Mouse (Mus musculus): ENCODE measurements at regions not wholly inside any gene's neighbourhood (a gene's known extent, or its start where the extent isn't known, plus 50 kb on each side); places are given as distances from the start of the nearest gene placed in this dataset.

DNA sequence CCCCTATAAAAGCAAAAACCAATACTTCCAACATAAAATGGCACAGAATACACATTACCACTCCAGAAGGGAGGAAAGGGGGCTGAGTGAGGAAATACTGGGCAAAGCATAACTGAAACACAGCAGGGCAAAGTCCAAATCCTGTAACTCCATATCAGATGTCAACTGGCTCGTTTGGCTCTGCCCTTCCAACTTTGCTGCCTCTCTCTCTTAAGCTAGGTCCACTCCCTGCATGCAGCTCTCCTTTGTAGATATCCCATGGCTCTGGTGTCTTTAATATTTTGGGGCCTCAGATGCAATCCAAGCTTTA lies 319.9 kb downstream of the H2al1j start:
- no peak for DNase-seq (ENCODE audit: low read depth in 2 of 2, low spot score in 2 of 2)

GRCm38 (mm10) chrX:11653336-11653735 lies 325.7 kb downstream of the H2al1j start:
- no peak for DNase-seq (ENCODE audit: low read depth in 2 of 2, low spot score in 2 of 2)

- DNase-seq (ENCODE audit: low read depth in 2 of 2, low spot score in 2 of 2) = no peak
These were observed 327.4 kb downstream of the H2al1j start for GRCm38 (mm10) chrX:11654976-11655375.

GRCm38 (mm10) chrX:11655466-11655865 lies 327.8 kb downstream of the H2al1j start:
- no peak for DNase-seq (ENCODE audit: low read depth in 2 of 2, low spot score in 2 of 2)

DNA sequence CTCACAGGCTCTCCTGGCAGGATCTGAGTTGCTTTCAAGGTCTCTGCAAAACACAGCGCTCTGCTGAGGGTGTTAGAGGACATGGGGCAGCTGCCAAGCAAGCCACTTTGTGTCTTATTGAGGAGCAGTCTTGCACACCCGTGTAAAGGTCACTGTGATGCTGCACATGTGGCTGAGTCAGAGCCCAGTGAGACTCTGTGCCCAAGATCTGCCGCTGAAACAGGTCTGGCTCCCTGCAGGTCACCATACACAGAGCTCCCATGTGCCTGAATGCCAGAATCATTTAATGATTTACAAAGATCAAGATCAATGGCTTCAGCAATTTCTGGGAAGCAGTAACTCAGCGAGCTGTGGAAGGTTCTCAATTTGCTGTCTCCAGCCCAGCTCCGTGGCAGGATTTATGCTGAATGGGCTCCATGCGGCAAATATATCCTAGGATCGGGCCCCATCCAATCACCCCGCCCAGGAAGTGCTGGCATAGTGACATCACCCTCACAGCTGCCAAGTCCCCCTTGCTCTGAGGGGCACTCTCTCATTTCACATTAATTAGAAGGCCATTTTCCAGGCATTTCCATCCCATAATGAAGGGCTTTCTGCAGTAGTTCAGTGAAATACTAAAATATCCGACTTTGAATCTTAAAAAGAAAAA lies 330.1 kb downstream of the H2al1j start:
- no peak for DNase-seq (ENCODE audit: low read depth in 2 of 2, low spot score in 2 of 2)

DNA sequence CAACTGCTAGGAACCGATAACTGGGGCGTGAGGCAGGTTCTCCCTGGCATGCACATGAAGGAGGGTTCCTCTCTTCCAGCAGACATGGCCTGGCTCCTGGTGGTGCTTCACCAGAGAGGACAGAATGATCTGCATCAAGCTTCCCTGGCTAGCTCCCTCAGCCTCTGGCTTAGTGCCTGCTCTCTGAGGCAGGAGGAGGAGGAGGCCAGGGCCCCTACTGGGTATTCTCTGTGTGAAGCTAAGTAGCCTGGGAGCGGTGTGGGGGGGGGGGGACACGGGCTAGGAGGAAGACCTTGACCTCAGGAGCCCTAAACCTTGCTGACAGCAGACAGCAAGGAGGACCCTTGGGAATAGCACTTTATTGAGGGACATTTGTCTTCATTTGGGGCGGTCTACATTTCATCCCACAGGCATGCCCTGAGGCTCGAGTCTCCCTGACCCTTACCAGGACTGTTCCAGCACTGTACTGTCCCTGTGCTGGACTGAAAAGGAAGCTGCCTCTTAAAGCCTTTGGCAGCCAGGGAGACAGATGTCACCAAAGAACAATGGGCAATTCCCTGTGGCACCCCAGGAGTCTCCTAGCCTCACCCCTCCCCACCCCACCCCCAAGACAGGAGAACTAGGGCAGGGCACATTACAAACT lies 335.7 kb downstream of the H2al1j start:
- DNase-seq (ENCODE audit: low read depth in 2 of 2, low spot score in 2 of 2) = no peak

DNA sequence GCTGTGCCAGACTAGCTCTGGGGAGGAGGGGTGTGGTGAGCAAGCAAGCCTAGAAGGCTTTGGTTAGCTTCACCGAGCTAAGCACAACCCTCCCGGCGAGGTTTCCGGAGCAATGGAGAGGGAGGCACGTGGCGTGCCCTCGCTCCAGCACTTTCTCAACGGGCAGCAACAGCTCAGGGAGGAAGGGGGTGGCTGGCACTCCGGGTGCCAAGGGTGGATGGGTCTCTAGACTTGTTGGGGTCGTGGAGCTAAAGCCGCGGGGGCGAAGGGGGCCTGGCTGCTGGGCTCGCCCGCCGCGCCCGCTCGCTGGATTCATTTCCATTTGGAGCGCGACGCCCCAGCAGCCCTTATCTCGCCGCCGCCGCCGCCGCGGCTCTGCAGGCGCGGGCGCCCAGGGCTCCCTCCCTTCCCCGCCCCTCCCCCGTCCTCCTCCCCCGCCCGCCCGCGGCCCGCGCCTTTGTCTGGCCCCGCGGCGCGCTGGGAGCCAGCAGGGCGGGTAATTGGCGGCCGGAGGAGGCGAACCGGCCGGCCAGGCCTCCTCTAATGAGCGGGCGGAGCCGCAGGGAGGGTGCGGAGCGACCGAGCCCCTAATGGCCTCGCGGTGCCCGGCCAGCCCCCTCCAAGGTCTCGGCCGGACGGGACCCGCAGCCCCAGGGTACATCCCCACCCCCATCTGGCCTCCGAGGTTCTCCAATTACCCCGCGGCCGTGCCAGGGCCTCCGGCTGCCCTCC lies 336.9 kb downstream of the H2al1j start:
- peak; percentile 10 to 23 for DNase-seq (ENCODE audit: low read depth in 2 of 2, low spot score in 2 of 2)

GRCm38 (mm10) chrX:11665077-11665974 lies 337.7 kb downstream of the H2al1j start:
- DNase-seq (ENCODE audit: low read depth in 2 of 2, low spot score in 2 of 2) = no peak

DNA sequence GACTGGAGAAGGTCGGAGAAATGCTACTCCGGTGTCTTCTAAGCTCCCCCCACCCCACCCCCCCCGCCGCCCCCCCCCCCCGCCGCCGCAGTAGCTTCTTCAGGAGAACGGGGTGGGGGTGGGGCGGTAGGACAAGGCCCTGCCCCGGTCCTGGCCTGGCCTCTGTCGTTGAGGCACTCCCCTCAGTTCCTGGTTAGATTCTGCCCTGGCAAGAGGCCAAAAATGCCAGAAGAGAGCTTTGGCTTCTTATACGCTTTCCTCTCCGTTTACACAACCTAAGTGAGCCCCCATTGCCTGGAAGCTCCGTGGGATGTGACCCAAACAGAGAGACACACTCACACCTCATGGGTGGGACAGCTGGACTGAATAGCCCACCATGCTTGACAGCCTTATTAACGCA lies 338.9 kb downstream of the H2al1j start:
- DNase-seq (ENCODE audit: low read depth in 2 of 2, low spot score in 2 of 2) = no peak

DNA sequence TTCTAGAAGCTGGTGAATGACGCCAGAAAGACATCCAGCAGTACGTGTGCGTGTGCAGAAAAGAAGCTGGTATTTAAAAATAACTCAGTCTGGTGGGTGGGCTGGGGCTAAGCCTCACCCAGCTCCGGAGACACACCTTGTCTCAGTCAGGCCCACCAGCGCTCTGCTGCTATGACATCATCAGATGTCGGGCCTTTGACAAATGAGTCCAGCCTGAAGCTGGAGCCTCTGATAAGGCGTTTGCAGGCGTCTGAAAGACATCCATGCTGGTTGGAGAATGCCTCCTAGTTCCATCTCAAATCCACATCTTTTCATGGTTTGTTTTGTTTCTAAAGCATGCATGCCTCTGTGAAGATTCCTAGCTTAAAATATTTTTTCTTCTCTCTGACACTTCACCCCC lies 344.2 kb downstream of the H2al1j start:
- no peak for DNase-seq (ENCODE audit: low read depth in 2 of 2, low spot score in 2 of 2)

DNA sequence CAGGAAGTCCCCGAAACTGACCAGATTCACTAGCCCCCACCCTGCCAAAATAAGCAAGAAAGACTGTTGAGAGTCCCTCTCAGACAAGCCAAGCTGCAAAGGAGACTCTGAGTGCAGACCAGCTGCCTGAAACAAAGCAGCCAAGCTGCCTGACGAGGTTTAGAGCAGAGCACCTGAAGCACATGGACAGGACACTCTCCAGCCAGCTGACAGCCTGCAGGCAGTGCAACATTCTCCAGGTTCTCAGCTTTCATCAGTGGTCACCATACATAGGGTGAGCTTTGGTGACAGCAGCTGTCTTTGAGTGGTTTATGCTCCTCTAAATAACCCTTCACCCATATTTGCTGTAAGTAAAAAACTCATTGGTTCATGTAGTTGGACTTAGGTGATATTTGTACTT lies 350.5 kb downstream of the H2al1j start:
- no peak for DNase-seq (ENCODE audit: low read depth in 2 of 2, low spot score in 2 of 2)

- DNase-seq (ENCODE audit: low read depth in 2 of 2, low spot score in 2 of 2) = no peak
These were observed 353.7 kb downstream of the H2al1j start for GRCm38 (mm10) chrX:11681274-11681673.

DNA sequence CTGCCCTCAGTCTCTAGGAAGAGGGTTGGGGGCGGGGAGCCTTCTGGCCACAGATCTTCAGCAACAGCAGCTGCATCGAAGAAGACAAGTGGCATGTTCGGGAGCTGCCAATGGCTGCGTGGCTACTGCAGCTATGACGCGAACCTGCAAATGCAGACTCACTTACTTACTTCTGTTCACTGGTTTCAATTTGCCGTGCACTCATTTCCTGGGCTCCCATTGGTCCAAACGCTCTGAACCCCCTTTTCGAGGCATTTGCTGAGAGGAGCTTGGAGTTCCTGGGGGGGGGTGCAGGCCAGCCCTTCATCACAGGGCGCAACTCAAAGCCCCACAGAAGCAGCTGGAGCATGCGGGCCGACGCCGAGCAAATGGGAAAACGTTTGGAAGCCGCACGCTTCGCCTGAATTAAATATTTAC lies 362.4 kb downstream of the H2al1j start:
- DNase-seq (ENCODE audit: low read depth in 2 of 2, low spot score in 2 of 2) = no peak

DNA sequence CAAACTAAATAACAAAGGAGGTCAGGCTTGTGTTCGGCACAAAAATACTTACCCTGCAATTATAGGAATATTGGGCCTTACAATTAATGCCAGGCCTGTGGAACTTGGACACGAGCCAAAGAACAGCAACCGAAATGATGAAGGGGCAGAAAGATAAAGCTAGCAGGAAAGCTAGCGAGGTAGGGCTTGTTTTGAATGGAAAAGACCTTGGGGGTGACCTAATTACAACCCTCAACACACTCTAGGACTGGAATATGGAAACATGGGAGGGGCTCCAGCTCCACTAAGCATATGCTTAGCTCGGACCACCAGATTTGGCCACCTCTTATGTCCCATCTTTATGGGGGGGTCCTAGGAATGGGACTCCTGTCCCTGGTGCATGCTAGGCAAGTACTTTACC lies 362.8 kb downstream of the H2al1j start:
- DNase-seq (ENCODE audit: low read depth in 2 of 2, low spot score in 2 of 2) = no peak

DNA sequence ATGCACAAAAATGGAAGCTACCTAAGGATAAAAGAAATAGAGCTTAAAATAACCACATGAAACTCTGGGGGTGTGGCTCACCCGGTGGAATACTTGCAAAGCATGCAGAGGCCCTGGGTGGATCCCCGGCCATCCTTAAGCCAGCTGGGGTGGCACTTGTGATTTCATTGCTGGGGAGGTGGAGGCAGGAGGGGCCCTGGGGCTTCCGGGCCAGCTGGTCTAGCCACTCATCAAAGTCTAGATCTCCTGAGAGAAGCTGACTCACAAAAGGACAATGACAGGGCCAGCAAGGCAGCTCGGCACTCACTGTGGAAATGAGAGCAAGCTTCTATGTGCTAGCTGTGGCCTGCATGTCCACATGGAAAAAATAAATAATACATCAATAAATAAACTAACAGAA lies 363.4 kb downstream of the H2al1j start:
- DNase-seq (ENCODE audit: low read depth in 2 of 2, low spot score in 2 of 2) = no peak

DNA sequence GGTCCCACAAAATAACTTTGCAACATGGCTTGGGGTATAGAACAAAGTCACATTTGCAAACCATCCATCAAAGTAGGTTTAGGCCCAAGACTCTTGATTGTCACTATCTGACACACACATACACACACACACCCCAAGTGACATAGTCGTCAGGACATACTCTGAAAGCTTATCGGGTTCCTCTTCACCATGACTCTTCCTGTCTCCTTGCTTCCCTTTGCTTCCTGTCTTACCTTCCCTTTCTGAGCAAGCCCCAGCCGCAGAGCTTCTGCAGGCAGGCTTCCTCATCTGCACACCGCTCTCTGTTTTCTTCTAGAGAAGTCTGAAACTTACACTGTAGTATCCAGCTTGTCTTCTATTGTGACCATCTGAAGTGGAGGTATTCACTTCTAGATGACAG lies 368.9 kb downstream of the H2al1j start:
- DNase-seq (ENCODE audit: low read depth in 2 of 2, low spot score in 2 of 2) = no peak

DNA sequence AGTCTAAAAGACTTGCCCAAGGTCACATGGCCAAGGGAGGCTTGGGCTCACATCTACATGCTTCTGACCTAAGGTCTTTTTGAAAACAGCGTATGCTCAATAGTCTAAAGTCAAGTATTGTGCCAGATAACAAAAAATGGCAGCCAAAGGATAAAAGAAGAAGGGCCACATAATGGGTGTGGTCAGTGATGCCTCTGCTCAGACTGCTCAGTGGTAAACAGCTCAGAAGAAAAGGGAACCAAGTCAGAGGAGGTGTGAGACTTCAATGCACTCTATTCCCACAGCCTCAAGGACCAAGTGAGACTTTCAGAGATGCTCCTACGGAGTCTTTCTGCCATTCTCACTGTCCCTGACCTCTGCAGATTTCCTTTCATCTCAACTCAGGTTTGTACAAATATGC lies 373.5 kb downstream of the H2al1j start:
- DNase-seq (ENCODE audit: low read depth in 2 of 2, low spot score in 2 of 2) = no peak

- DNase-seq (ENCODE audit: low read depth in 2 of 2, low spot score in 2 of 2) = no peak
These were observed 378.4 kb downstream of the H2al1j start for GRCm38 (mm10) chrX:11705851-11706557.

GRCm38 (mm10) chrX:11707330-11707729 lies 379.7 kb downstream of the H2al1j start:
- DNase-seq (ENCODE audit: low read depth in 2 of 2, low spot score in 2 of 2) = no peak

DNA sequence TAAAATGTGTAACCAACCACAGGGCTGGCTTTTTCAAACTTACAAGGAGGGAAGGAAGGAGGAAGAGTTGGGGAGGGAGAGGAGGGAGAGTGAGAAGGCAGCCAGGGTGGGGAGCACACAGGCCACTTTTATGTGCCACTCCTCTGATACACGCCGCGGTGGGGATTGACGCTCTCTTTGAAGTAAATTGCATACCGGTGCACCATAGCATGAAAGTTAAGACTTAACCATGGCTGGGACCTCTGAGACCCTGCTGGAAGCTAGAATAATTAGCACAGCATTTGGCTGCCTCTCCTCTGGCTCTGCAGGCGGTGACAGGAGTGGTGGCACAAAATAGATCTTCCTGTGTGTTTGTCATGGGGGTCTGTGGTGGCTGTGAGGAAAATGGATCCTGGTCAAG lies 380.7 kb downstream of the H2al1j start:
- no peak for DNase-seq (ENCODE audit: low read depth in 2 of 2, low spot score in 2 of 2)

- no peak for DNase-seq (ENCODE audit: low read depth in 2 of 2, low spot score in 2 of 2)
These were observed 381.7 kb downstream of the H2al1j start for GRCm38 (mm10) chrX:11709326-11709725.

Data from CD8-positive naive resting alpha-beta T cell, adult 2 months (primary cell).